ENCODE assay signal across 8 mouse cellular contexts in genomic region chr1:159686476-159687231, GRCm38 (mm10).
A peak's percentile ranks its signal among the peaks of the same experiment; 100 is the strongest.
DNase-seq lines count a peak whose midpoint lies in the region; ATAC-seq and TF ChIP-seq lines count a peak whose summit lies in the region.

No protein-coding gene starts in this region.

- 72% methylated on average over 9 of the region's 9 CpGs for WGBS in forebrain, embryonic 11.5 days
- WGBS in forebrain, embryonic 10.5 days, result 83% methylated on average over 9 of the region's 9 CpGs
- 27% methylated on average over 9 of the region's 9 CpGs for WGBS in hindbrain, postnatal 0 days
- WGBS in neural tube, embryonic 14.5 days, result 15% methylated on average over 9 of the region's 9 CpGs

- intact Hi-C loops in left cerebral cortex, postnatal 14 days (cut with DNase I), result loop anchor here (10.0 kb wide), 1 partner anchor 398 kb away; no protein-coding TSS in a partner anchor

- H3K4me3 ChIP-seq in forebrain, embryonic 11.5 days (ENCODE audit: low read depth, low read length), result no peak overlapping the region
- H3K4me3 ChIP-seq in forebrain, embryonic 10.5 days, result no peak overlapping the region
- H3K4me3 ChIP-seq in hindbrain, postnatal 0 days (ENCODE audit: low read length), result no peak overlapping the region
- H3K4me3 ChIP-seq in neural tube, embryonic 14.5 days (ENCODE audit: low read depth, low read length), result no peak overlapping the region

- H3K36me3 ChIP-seq in forebrain, embryonic 11.5 days (ENCODE audit: control insufficient read depth, insufficient read depth, low read length), result no peaks in the 10 kb centered on the region
- no peaks in the 10 kb centered on the region for H3K36me3 ChIP-seq in forebrain, embryonic 10.5 days (replicated peaks)
- no peaks in the 10 kb centered on the region for H3K36me3 ChIP-seq in hindbrain, postnatal 0 days (ENCODE audit: insufficient read depth, low read length)
- H3K36me3 ChIP-seq in neural tube, embryonic 14.5 days (ENCODE audit: control insufficient read depth, insufficient read depth, low read length), result no peaks in the 10 kb centered on the region

- TF ChIP-seq CTCF in brain, embryonic 14.5 days (IDR thresholded peaks at IDR 0.05; ENCODE audit: borderline replicate concordance, extremely low read depth, insufficient read depth, insufficient read length), result no peak
- TF ChIP-seq CTCF in hindbrain, postnatal 0 days (IDR thresholded peaks at IDR 0.05; ENCODE audit: low read depth), result no peak

- no peak overlapping the region for H3K4me2 ChIP-seq in forebrain, embryonic 11.5 days (ENCODE audit: low read depth, low read length, severe bottlenecking)
- H3K4me2 ChIP-seq in hindbrain, postnatal 0 days (ENCODE audit: low read depth, low read length), result no peak overlapping the region
- H3K4me2 ChIP-seq in neural tube, embryonic 14.5 days (ENCODE audit: low read depth, low read length), result no peak overlapping the region

- H3K27ac ChIP-seq in forebrain, embryonic 11.5 days (ENCODE audit: low read depth, low read length), result no peak overlapping the region
- H3K27ac ChIP-seq in forebrain, embryonic 10.5 days, result no peak overlapping the region
- H3K27ac ChIP-seq in hindbrain, postnatal 0 days, result 0 out of 2 replicates have a peak overlapping the region, but pooled peaks have one; percentile 29
- H3K27ac ChIP-seq in neural tube, embryonic 14.5 days (ENCODE audit: low read depth, low read length), result peak overlapping the region; percentile 44

- peak; percentile 63 for DNase-seq in forebrain, embryonic 11.5 days (ENCODE audit: low spot score)
- DNase-seq in forebrain, embryonic 10.5 days (ENCODE audit: extremely low spot score, low spot score), result no peak
- DNase-seq in brain, embryonic 14.5 days (ENCODE audit: low read depth), result peak; percentile 96
- DNase-seq in hindbrain, postnatal 0 days (ENCODE audit: low spot score), result peak; percentile 94
- peak; percentile 47 to 60 for DNase-seq in left cerebral cortex, postnatal 14 days (ENCODE audit: low spot score in 2 of 2)
- DNase-seq in urinary bladder, postnatal 4 days (ENCODE audit: low spot score in 2 of 2), result peak; percentile 59 to 83

- H3K27me3 ChIP-seq in forebrain, embryonic 11.5 days (ENCODE audit: control insufficient read depth, insufficient read depth, low read length), result no peaks in the 10 kb centered on the region
- H3K27me3 ChIP-seq in forebrain, embryonic 10.5 days (ENCODE audit: poor library complexity, severe bottlenecking), result no peaks in the 10 kb centered on the region
- no peaks in the 10 kb centered on the region for H3K27me3 ChIP-seq in hindbrain, postnatal 0 days (ENCODE audit: insufficient read depth, low read length)
- no peaks in the 10 kb centered on the region for H3K27me3 ChIP-seq in neural tube, embryonic 14.5 days (ENCODE audit: control insufficient read depth, insufficient read depth, low read length)

- peak; percentile 51; the same call in 1 of the 2 replicates for ATAC-seq in forebrain, embryonic 11.5 days (replicated peaks; ENCODE audit: low FRiP score)
- ATAC-seq in frontal cortex, adult (ENCODE audit: low TSS enrichment), result peak; percentile 25; the same call in 1 of the 2 replicates
- ATAC-seq in hindbrain, postnatal 0 days, result peak; percentile 89
- peak; percentile 87 for ATAC-seq in neural tube, embryonic 14.5 days (ENCODE audit: low read depth)

- no peak overlapping the region for H3K9ac ChIP-seq in forebrain, embryonic 11.5 days (ENCODE audit: low read length)
- H3K9ac ChIP-seq in hindbrain, postnatal 0 days (replicated peaks; ENCODE audit: low read length), result no peak overlapping the region
- no peak overlapping the region for H3K9ac ChIP-seq in neural tube, embryonic 14.5 days (replicated peaks; ENCODE audit: low read depth, low read length)

- H3K9me3 ChIP-seq in forebrain, embryonic 11.5 days (ENCODE audit: control insufficient read depth, low read length), result no peaks in the 10 kb centered on the region
- no peaks in the 10 kb centered on the region for H3K9me3 ChIP-seq in forebrain, embryonic 10.5 days
- no peaks in the 10 kb centered on the region for H3K9me3 ChIP-seq in hindbrain, postnatal 0 days (ENCODE audit: low read length)
- H3K9me3 ChIP-seq in neural tube, embryonic 14.5 days (ENCODE audit: control insufficient read depth, low read length), result no peaks in the 10 kb centered on the region

- no peak for TF ChIP-seq POLR2A in brain, embryonic 14.5 days (IDR thresholded peaks at IDR 0.05; ENCODE audit: borderline replicate concordance, extremely low read depth, insufficient read depth, insufficient read length, poor library complexity, severe bottlenecking)

- H3K4me1 ChIP-seq in forebrain, embryonic 11.5 days (replicated peaks; ENCODE audit: control insufficient read depth, insufficient read depth, low read length), result no peaks in the 10 kb centered on the region; the same call in 1 of the 2 replicates
- peaks cover 11% of the 10 kb centered on the region for H3K4me1 ChIP-seq in forebrain, embryonic 10.5 days
- H3K4me1 ChIP-seq in hindbrain, postnatal 0 days (ENCODE audit: insufficient read depth, low read length), result peaks cover 15% of the 10 kb centered on the region; the same call in 1 of the 2 replicates
- peaks cover 17% of the 10 kb centered on the region for H3K4me1 ChIP-seq in neural tube, embryonic 14.5 days (ENCODE audit: control insufficient read depth, insufficient read depth, low read length)

Comparison
In these comparisons a context has a peak if more than half of its experiments do, and no peak if none do; other contexts are left out.
1. ATAC-seq: peak in every context shown above with its lines; median percentile 89 in hindbrain, postnatal 0 days; 87 in neural tube, embryonic 14.5 days; 51 in forebrain, embryonic 11.5 days; 25 in frontal cortex, adult.
2. H3K27ac ChIP-seq: peak in hindbrain, postnatal 0 days (single experiment) and neural tube, embryonic 14.5 days (single experiment); none in forebrain, embryonic 11.5 days (single experiment) and forebrain, embryonic 10.5 days (single experiment).